Mouse (Mus musculus): Measurements from ENCODE around the gene Dcaf1. TPM values are rescaled to one million over a fixed set of nuclear protein-coding genes. Genes with fewer than 3 reads are reported as not detected.
A peak's percentile ranks its signal among the peaks of the same experiment; 100 is the strongest.

Gene Dcaf1
- polyA plus RNA-seq, 1 experiment from 2014 or later, result 7.2 TPM

DNA sequence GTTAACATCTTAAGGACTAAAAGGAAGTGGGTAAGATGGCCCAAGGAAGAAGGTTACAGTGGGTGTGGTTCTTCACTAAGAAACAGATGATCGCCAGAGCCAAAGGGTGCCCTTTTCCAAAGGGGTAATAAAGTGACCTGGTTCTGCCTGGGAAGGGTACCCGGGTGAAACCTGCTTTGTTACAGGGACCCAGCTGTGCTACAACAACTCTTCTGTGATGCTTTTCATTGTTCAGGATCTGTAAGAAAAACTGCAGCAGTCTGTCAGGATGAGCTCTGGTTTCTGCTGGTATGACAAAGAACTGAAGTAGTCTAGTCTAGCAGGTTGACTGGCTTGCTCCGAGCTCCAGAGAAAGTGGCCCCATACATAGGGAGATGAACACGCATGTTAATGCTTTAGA is 60.5 kb downstream of the Dcaf1 start:
- DNase-seq (ENCODE audit: low spot score), result no peak
- TF ChIP-seq EP300 (IDR thresholded peaks at IDR 0.05) (no peak), CTCF (IDR thresholded peaks at IDR 0.05) (no peak)
- 69% methylated on average over 4 of the region's 4 CpGs for WGBS
- H3K36me3 ChIP-seq (ENCODE audit: insufficient read depth, low read length), result peaks cover 6% of the 10 kb centered on the region
- no peak overlapping the region for H3K9ac ChIP-seq (replicated peaks; ENCODE audit: low read depth)
- no peak overlapping the region for H3K4me2 ChIP-seq (replicated peaks; ENCODE audit: low read depth, low read length)
- no peak overlapping the region for H3K27ac ChIP-seq (ENCODE audit: low read length)
- no peak for ATAC-seq
- no peaks in the 10 kb centered on the region for H3K9me3 ChIP-seq (ENCODE audit: low read length)
- no peaks in the 10 kb centered on the region for H3K27me3 ChIP-seq (replicated peaks; ENCODE audit: insufficient read depth, low read length)
- H3K4me3 ChIP-seq (ENCODE audit: low read depth, low read length), result no peak overlapping the region
- peaks cover 24% of the 10 kb centered on the region for H3K4me1 ChIP-seq (ENCODE audit: insufficient read depth, low read depth, low read length)

DNA sequence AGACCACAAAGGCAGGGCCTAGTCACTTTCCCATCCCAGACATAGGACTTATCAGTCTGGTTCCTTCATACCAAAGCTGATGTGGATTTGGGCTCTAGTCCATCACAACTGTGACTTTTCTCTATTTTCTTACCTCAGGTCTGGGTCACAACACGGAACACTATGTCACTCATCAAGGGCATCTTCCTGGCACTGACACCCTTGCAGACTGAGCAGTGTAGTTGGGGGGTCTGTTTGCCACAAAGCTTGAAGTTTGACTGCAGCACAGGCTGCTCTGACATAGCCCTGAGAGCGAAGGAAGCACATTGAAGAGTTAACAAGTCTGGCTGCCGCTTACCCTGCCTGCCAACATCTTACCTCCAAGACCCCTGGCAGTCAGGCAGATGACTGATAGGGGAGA is 61.4 kb downstream of the Dcaf1 start:
- 66% methylated on average over 3 of the region's 3 CpGs for WGBS
- Histone ChIP-seq H3K4me2 (replicated peaks; ENCODE audit: low read depth, low read length) (no peak overlapping the region), H3K27ac (ENCODE audit: low read length) (no peak overlapping the region), H3K27me3 (replicated peaks; ENCODE audit: insufficient read depth, low read length) (no peaks in the 10 kb centered on the region), H3K36me3 (ENCODE audit: insufficient read depth, low read length) (peaks cover 6% of the 10 kb centered on the region; the same call in 1 of the 2 replicates), H3K4me1 (ENCODE audit: insufficient read depth, low read depth, low read length) (peaks cover 24% of the 10 kb centered on the region), H3K9me3 (ENCODE audit: low read length) (no peaks in the 10 kb centered on the region), H3K9ac (replicated peaks; ENCODE audit: low read depth) (no peak overlapping the region; the same call in 1 of the 2 replicates), H3K4me3 (ENCODE audit: low read depth, low read length) (no peak overlapping the region)
- DNase-seq (ENCODE audit: low spot score) (no peak), ATAC-seq (no peak)
- TF ChIP-seq CTCF (IDR thresholded peaks at IDR 0.05) (no peak), EP300 (IDR thresholded peaks at IDR 0.05) (no peak)

DNA sequence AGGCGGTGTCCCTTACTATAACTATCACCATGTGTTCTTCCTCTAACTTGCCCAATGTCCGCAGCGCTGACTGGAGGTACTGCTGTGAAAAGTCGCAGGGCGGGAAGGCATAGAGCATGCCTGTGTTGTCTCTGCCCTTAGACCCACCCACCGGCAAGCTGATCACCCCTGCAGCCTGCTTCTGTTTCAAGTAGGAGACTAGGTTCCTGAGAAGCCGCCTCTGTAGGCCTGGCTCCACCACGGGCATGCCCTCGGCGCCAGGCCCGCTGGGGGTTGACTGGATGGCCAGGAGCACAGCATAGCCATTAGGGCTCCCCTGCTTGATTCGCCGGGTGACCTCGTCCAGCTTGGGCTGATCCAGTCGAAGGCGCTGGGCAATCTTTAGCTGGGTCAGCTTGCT is 62.6 kb downstream of the Dcaf1 start:
- peaks cover 24% of the 10 kb centered on the region for H3K4me1 ChIP-seq (ENCODE audit: insufficient read depth, low read depth, low read length)
- H3K9ac ChIP-seq (replicated peaks; ENCODE audit: low read depth), result peak overlapping the region; percentile 8; the same call in 1 of the 2 replicates
- 22% methylated on average over 16 of the region's 16 CpGs for WGBS
- no peak overlapping the region for H3K27ac ChIP-seq (ENCODE audit: low read length)
- H3K27me3 ChIP-seq (replicated peaks; ENCODE audit: insufficient read depth, low read length), result no peaks in the 10 kb centered on the region
- H3K4me2 ChIP-seq (replicated peaks; ENCODE audit: low read depth, low read length), result peak overlapping the region; percentile 100
- H3K9me3 ChIP-seq (ENCODE audit: low read length), result no peaks in the 10 kb centered on the region
- peaks cover 11% of the 10 kb centered on the region for H3K36me3 ChIP-seq (ENCODE audit: insufficient read depth, low read length)
- ATAC-seq (no peak), DNase-seq (ENCODE audit: low spot score) (no peak)
- H3K4me3 ChIP-seq (ENCODE audit: low read depth, low read length), result peak overlapping the region; percentile 14; the same call in 1 of the 2 replicates
- TF ChIP-seq CTCF (IDR thresholded peaks at IDR 0.05) (no peak), EP300 (IDR thresholded peaks at IDR 0.05) (no peak)

DNA sequence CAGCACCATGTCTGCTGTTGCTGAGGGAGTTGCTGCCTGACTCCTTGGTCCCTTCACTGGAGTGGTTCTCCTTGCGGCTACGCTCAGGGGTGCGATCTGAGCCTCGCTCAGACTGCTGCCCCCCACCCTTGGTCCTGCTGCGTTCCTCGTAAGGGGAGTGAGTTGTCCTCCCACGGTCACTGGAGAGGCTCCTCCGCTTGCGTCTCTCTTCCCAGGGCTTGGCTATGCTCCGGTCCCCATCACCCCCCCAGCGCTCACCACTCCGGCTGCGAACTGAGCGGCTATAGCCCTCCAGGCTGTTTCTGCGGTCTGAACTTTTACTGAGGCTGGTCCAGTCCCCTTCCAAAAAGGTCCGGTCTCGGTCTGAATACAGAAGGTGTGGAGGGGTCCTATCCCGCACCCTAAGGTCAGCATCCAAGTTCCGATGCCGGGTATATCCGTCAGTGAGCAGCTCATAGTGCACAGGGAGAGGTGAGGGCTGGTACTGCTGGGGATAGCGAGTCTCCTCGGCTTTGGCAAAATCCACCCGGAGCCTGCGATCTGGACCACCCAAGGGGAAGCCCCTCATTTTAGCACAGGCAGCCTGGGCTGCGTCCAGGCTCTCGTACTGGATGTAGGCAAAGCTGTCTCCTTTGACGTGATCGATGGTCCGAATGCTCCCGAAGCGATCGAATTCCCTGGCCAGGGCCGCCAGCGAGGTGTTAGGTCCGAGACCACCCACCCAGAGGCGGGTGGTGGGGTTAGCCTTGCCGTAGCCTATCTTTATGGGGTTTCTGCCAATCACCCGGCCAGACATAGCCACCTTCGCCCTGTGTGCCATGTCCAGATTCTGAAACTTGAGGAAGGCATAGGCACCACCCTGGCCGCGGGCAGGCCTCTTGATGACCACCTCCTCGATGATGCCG is 63.6 kb downstream of the Dcaf1 start:
- TF ChIP-seq EP300 (IDR thresholded peaks at IDR 0.05), result no peak
- no peak for TF ChIP-seq CTCF (IDR thresholded peaks at IDR 0.05)
- WGBS, result 13% methylated on average over 44 of the region's 44 CpGs
- no peak for ATAC-seq
- Histone ChIP-seq H3K27ac (ENCODE audit: low read length) (no peak overlapping the region), H3K27me3 (replicated peaks; ENCODE audit: insufficient read depth, low read length) (no peaks in the 10 kb centered on the region), H3K36me3 (ENCODE audit: insufficient read depth, low read length) (peaks cover 11% of the 10 kb centered on the region), H3K4me3 (ENCODE audit: low read depth, low read length) (peak overlapping the region; percentile 99), H3K4me2 (replicated peaks; ENCODE audit: low read depth, low read length) (peak overlapping the region; percentile 100), H3K9ac (replicated peaks; ENCODE audit: low read depth) (peak overlapping the region; percentile 76; the same call in 1 of the 2 replicates), H3K4me1 (ENCODE audit: insufficient read depth, low read depth, low read length) (peaks cover 26% of the 10 kb centered on the region), H3K9me3 (ENCODE audit: low read length) (no peaks in the 10 kb centered on the region)
- no peak for DNase-seq (ENCODE audit: low spot score)

DNA sequence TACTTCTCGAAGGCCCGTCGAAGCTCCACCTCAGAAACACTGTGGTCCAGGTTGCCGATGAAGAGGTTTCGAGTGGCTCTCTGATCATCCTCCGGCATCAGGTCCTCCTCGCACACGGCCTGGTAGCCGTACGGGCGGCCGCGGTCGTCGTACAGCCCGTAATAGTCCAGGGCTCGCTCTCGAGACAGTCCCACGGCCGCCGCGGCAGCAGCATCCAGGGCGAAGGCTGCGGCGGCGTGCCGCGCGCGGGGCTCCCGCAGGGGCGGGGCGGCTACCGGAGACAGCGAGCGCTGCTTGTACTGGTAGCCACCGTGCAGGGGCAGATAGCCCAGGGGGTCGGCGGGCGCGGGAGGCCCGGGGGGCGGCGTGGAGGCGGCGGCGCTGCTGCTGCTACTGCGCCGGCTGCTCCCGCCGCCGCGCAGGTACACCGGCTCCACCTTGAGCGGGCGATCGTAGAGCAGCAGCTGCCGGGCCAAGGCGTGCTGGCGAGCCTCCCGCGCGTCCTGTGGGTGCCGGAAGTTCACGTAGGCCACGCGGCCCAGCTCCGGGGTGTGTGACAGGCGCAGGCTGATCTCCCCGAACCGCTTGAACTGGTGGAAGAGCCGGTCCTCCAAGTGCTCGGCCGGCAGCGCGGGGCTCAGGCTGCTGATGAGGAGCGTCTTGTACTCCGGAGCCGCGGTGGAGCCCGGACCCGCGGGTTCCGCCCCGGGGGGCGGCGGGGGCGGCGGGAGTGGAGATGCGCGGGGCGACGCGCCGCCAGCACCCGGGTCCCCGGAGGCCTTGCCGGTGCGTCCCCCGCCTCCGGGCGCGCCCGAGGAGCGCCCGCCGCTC is 64.4 kb downstream of the Dcaf1 start:
- TF ChIP-seq EP300 (IDR thresholded peaks at IDR 0.05) (no peak), CTCF (IDR thresholded peaks at IDR 0.05) (no peak)
- peaks cover 11% of the 10 kb centered on the region for H3K36me3 ChIP-seq (ENCODE audit: insufficient read depth, low read length)
- peak; percentile 54 for DNase-seq (ENCODE audit: low spot score)
- H3K4me2 ChIP-seq (replicated peaks; ENCODE audit: low read depth, low read length), result peak overlapping the region; percentile 100
- peak overlapping the region; percentile 76 for H3K9ac ChIP-seq (replicated peaks; ENCODE audit: low read depth)
- H3K4me1 ChIP-seq (ENCODE audit: insufficient read depth, low read depth, low read length), result peaks cover 29% of the 10 kb centered on the region
- no peaks in the 10 kb centered on the region for H3K27me3 ChIP-seq (replicated peaks; ENCODE audit: insufficient read depth, low read length)
- H3K9me3 ChIP-seq (ENCODE audit: low read length), result no peaks in the 10 kb centered on the region
- 3% methylated on average over 72 of the region's 107 CpGs for WGBS
- peak overlapping the region; percentile 87 for H3K27ac ChIP-seq (ENCODE audit: low read length)
- ATAC-seq, result peak; percentile 13
- H3K4me3 ChIP-seq (ENCODE audit: low read depth, low read length), result peak overlapping the region; percentile 99
